Mouse (Mus musculus) layer of hippocampus, adult 6 months (tissue): Measurements from ENCODE around the gene Tcap. TPM values are rescaled to one million over a fixed set of nuclear protein-coding genes. Genes with fewer than 3 reads are reported as not detected.

Experiments used
- long read RNA-seq, 2 experiments: library from polyadenylated mRNA; unstranded; transcript quantifications; one replicate each; pipeline ENCODE4 v2.0.0; 2019 to 2020
- polyA plus RNA-seq: library from polyadenylated mRNA; unstranded; fragments of <200 nt; fragmentation: Nextera tagmentation; gene quantifications from 2 replicates; pipeline ENCODE4 v1.2.3, GENCODE M21; 2021

The Tcap gene
- polyA plus RNA-seq: 1.6 and 2.1 TPM in 2 replicates
- long read RNA-seq, experiment 1, partial matches to known transcripts: 0 of 5 reads
- long read RNA-seq, experiment 1, other reads (novel, unspliced or antisense): 1 of 5 reads
- long read RNA-seq, experiment 2, partial matches to known transcripts: 0 of 1 reads
- long read RNA-seq, experiment 2, other reads (novel, unspliced or antisense): 0 of 1 reads

DNA sequence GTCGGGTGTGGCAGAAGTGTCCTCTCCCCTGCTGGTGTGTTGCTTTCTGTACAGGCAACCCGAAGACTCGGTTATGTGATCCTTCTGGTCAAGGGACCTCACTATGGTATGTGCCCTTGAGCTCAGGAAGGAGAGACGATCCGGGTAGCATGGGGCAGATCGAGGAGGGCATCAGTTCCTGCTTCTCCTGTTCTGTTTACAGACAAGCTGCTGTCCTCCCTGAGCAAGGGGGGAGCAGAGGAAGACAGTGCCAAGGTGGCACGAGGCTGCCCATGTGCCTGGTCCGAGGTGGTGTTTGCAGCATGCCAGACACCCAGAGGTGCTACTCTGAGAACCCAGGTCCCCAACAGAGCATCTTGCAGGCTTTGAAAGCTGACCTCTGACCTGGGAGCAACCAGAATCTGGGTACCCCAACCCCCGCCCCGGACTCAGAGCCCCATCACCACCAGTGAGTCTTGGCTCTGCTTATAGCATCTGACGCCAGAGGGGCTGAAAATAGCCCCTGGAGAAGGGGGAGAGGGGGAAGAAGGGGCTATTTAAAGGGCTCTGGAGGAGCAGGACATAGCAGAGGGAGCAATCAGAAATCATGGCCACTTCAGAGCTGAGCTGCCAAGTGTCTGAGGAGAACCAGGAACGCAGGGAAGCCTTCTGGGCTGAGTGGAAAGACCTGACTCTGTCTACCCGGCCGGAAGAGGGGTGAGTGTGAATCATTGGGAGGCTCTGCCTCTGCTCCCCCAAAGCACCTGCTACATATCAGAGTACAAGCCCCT is at the start of gene Tcap:
Gene Tcap (plus strand): TSS at position 551 of the 770 bp plus-strand sequence.

GRCm38 (mm10) chr11:98348083-98348961 is 35.3 kb upstream of the Tcap start, which contains the start of gene Ppp1r1b:
Ppp1r1b (plus strand) TSS chr11:98348404.

GRCm38 (mm10) chr11:98358161-98359083 is 25.2 kb upstream of the Tcap start, which contains the start of gene Stard3:
Stard3 (plus strand) TSS chr11:98358368.

DNA sequence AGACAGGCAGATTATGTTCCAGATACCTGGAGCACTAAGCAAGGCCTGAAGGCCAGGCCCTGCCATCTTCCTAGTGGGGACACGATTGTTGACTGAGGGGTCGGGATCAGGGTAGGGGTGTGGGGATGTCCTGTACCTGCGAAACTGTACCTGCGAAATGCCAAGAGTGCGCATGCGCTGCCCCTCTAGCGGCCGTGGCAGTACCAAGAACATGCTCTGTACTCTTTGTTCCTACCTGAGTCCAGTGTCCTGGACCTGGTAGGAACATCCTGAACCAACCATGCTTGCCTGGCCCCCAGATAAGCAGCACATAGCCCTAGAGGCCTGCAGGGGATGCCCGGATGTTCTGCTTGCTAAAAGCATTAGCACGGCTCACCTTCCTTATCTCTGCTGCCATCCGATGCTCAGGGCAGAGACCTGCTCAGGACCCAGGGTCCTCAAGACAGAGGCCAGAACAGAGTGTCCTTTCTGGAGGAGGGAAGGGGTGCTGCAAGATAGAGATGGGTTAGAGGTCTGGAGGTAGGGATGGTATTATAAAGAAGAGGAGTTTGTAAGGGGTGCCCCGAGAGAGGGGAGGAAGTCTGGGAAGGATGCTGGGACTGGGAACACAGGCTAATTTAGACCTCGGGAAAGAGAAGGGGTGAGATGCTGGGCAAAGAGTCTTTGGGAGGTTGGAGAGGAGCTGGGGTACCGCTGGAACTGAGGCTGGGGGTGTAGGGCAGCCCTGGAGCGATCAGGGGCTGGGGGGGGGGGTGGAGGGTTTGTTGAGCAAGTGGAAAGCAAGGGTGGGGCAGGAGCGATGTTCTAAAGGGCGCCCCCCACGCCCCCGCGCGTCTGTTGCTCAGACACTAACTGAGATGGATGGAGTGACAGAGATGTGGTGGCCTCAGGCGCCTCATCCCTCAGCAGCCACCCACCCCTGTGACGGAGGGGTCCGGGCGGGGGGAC is 2.3 kb downstream of the Tcap start, which contains the start of gene Pnmt:
Gene Pnmt (plus strand): TSS at position 813 of the 948 bp plus-strand sequence.

GRCm38 (mm10) chr11:98400161-98400726 is 16.6 kb downstream of the Tcap start, which contains the start of gene Pgap3:
Pgap3 (minus strand) TSS chr11:98400490.

GRCm38 (mm10) chr11:98412273-98412796 is 28.7 kb downstream of the Tcap start, which contains the start of gene Erbb2:
Erbb2 (plus strand) TSS chr11:98412470.

Other genes with a start within 250 kb of the Tcap start
- 5.7 and 6.6 TPM in 2 replicates for gene Fbxl20, start 233.4 kb upstream of the Tcap start, polyA plus RNA-seq
- gene Med1, start 190.5 kb upstream of the Tcap start, polyA plus RNA-seq: 28.3 and 34.2 TPM in 2 replicates
- 1.9 and 2.0 TPM in 2 replicates for gene Cdk12, start 180.8 kb upstream of the Tcap start, polyA plus RNA-seq
- gene Neurod2, start 54.2 kb upstream of the Tcap start, polyA plus RNA-seq: 12.4 and 14.7 TPM in 2 replicates
- gene Ppp1r1b, start 35.4 kb upstream of the Tcap start, polyA plus RNA-seq: 42.9 and 70.1 TPM in 2 replicates
- 37.0 and 39.2 TPM in 2 replicates for gene Stard3, start 25.4 kb upstream of the Tcap start, polyA plus RNA-seq
- 0.31 and 0.41 TPM in 2 replicates for gene Pnmt, start 2.6 kb downstream of the Tcap start, polyA plus RNA-seq
- 1.9 and 2.3 TPM in 2 replicates for gene Pgap3, start 16.7 kb downstream of the Tcap start, polyA plus RNA-seq
- 1.2 and 2.0 TPM in 2 replicates for gene Erbb2, start 28.7 kb downstream of the Tcap start, polyA plus RNA-seq
- gene Mien1, start 55.2 kb downstream of the Tcap start, polyA plus RNA-seq: 231 and 239 TPM in 2 replicates
- gene Grb7, start 62.6 kb downstream of the Tcap start, polyA plus RNA-seq: 1.1 and 1.7 TPM in 2 replicates
- gene Ikzf3, start 162.2 kb downstream of the Tcap start, polyA plus RNA-seq: not detected in 2 replicates
- gene Zpbp2, start 167.3 kb downstream of the Tcap start, polyA plus RNA-seq: 0.19 TPM in 1 of 2 replicates, not detected in the other
- 8.1 and 13.9 TPM in 2 replicates for gene Ormdl3, start 203.6 kb downstream of the Tcap start, polyA plus RNA-seq
- not detected in 2 replicates for gene Lrrc3c, start 214.5 kb downstream of the Tcap start, polyA plus RNA-seq
- 0.31 and 0.69 TPM in 2 replicates for gene Gm12355, start 241.8 kb downstream of the Tcap start, polyA plus RNA-seq
- gene Gsdma3, start 242.5 kb downstream of the Tcap start, polyA plus RNA-seq: not detected in 2 replicates